Mouse (Mus musculus): ENCODE data around the gene Clec2i.

GRCm38 (mm10) chr6:128868861-128869260, 18.5 kb upstream of the Clec2i start:
- TF ChIP-seq CTCF (IDR thresholded peaks at IDR 0.05; ENCODE audit: low read depth) (no peak), EP300 (optimal IDR thresholded peaks at IDR 0.05) (no peak)
